Mouse (Mus musculus) intestine, embryonic 14.5 days (tissue): ENCODE measurements around the gene Cped1. TPM values are rescaled to one million over a fixed set of nuclear protein-coding genes. Genes with fewer than 3 reads are reported as not detected.

Experiments used
- ATAC-seq: fragments of 200-750 bp; cut with Nextera tagmentation; replicated peaks from 2 replicates; pipeline ENCODE4 v1.8.0; 2017; ENCODE audit warnings: low read depth, moderate number of reproducible peaks, moderate TSS enrichment, moderate library complexity; ENCODE audit not compliant: low FRiP score, low TSS enrichment
- DNase-seq: peaks from one replicate; pipeline ENCODE4 v3.0.0-alpha.2; 2018; ENCODE audit warnings: low spot score
- H3K27ac ChIP-seq: fragments of 300-500 bp; sonication (generic); 2 replicates; pipeline ENCODE4 v1.5.1; 2014; ENCODE audit warnings: low read depth, mild to moderate bottlenecking, control low read depth
- H3K27me3 ChIP-seq: fragments of 300-500 bp; sonication (generic); replicated peaks from 2 replicates; pipeline ENCODE4 v1.6.1; 2014; ENCODE audit warnings: low read length, control low read depth; ENCODE audit not compliant: control insufficient read depth, insufficient read depth
- H3K36me3 ChIP-seq: fragments of 300-500 bp; sonication (generic); 2 replicates; pipeline ENCODE4 v1.6.1; 2014; ENCODE audit warnings: low read length, control low read depth; ENCODE audit not compliant: control insufficient read depth, insufficient read depth
- H3K4me1 ChIP-seq: fragments of 300-500 bp; sonication (generic); replicated peaks from 2 replicates; pipeline ENCODE4 v1.6.1; 2014; ENCODE audit warnings: low read length, control low read depth, mixed read lengths; ENCODE audit not compliant: control insufficient read depth, insufficient read depth
- H3K4me2 ChIP-seq: fragments of 300-500 bp; sonication (generic); 2 replicates; pipeline ENCODE4 v1.6.1; 2014; ENCODE audit warnings: low read length
- H3K4me3 ChIP-seq: fragments of 300-500 bp; sonication (generic); 2 replicates; pipeline ENCODE4 v1.5.1; 2014; ENCODE audit warnings: low read depth, low read length, control low read depth, mixed read lengths
- H3K9ac ChIP-seq: fragments of 300-500 bp; sonication (generic); 2 replicates; pipeline ENCODE4 v1.6.1; 2014; ENCODE audit warnings: mild to moderate bottlenecking, low read length
- H3K9me3 ChIP-seq: fragments of 300-500 bp; sonication (generic); 2 replicates; pipeline ENCODE4 v1.6.1; 2016; ENCODE audit warnings: low read length, control low read depth; ENCODE audit not compliant: control insufficient read depth
- WGBS: fragments of 180-500 bp; shearing (Covaris S2); extraction: QIAGEN DNeasy Blood & Tissue Kit; methylation state at CpG from one replicate; pipeline ENCODE4 v1.1.7; 2014; 5-methylcytosine and 5-hydroxymethylcytosine counted together
- polyA plus RNA-seq: library from polyadenylated mRNA; unstranded; fragments of >200 nt; fragmentation: Nextera tagmentation; extraction: Ambion mirVana; gene quantifications from 2 replicates; pipeline ENCODE4 v1.2.1, GENCODE M21; 2014

The Cped1 gene
- polyA plus RNA-seq, 1 experiment from 2014 or later: 35.5 TPM

- ATAC-seq (no peak), DNase-seq (no peak)
- H3K4me3 ChIP-seq: no peak overlapping the region
- no peaks in the 10 kb centered on the region for H3K4me1 ChIP-seq
- H3K4me2 ChIP-seq: no peak overlapping the region
- no peaks in the 10 kb centered on the region for H3K9me3 ChIP-seq
- H3K36me3 ChIP-seq: no peaks in the 10 kb centered on the region
- H3K27ac ChIP-seq: no peak overlapping the region
- H3K27me3 ChIP-seq: no peaks in the 10 kb centered on the region
- H3K9ac ChIP-seq: no peak overlapping the region
These were observed 283.0 kb downstream of the Cped1 start for GRCm38 (mm10) chr6:22268677-22269076.

GRCm38 (mm10) chr6:22269840-22270521 lies 284.3 kb downstream of the Cped1 start:
- no peak overlapping the region for H3K27ac ChIP-seq
- no peak for DNase-seq

GRCm38 (mm10) chr6:22277941-22278340 lies 292.2 kb downstream of the Cped1 start:
- Histone ChIP-seq H3K9me3 (no peaks in the 10 kb centered on the region), H3K9ac (no peak overlapping the region), H3K4me3 (no peak overlapping the region), H3K36me3 (no peaks in the 10 kb centered on the region), H3K27me3 (no peaks in the 10 kb centered on the region), H3K4me2 (no peak overlapping the region), H3K4me1 (no peaks in the 10 kb centered on the region), H3K27ac (no peak overlapping the region)
- DNase-seq (no peak), ATAC-seq (no peak)
- WGBS: 84% methylated on average over 3 of the region's 3 CpGs

More at GRCm38 (mm10) chr6:22269840-22270521, 284.3 kb downstream of the Cped1 start:
- Histone ChIP-seq H3K36me3 (no peaks in the 10 kb centered on the region), H3K4me3 (no peak overlapping the region), H3K9ac (no peak overlapping the region), H3K4me2 (no peak overlapping the region), H3K27me3 (no peaks in the 10 kb centered on the region), H3K4me1 (no peaks in the 10 kb centered on the region), H3K9me3 (no peaks in the 10 kb centered on the region)
- 73% methylated on average over 8 of the region's 8 CpGs for WGBS
- ATAC-seq: no peak

- Histone ChIP-seq H3K4me3 (no peak overlapping the region), H3K27ac (no peak overlapping the region), H3K27me3 (no peaks in the 10 kb centered on the region), H3K9me3 (no peaks in the 10 kb centered on the region), H3K9ac (no peak overlapping the region), H3K4me2 (0 out of 2 replicates have a peak overlapping the region, but pooled peaks have one; percentile 1), H3K4me1 (no peaks in the 10 kb centered on the region), H3K36me3 (no peaks in the 10 kb centered on the region)
- ATAC-seq: no peak
- DNase-seq: peak; percentile 53
- 58% methylated on average over 14 of the region's 14 CpGs for WGBS
These were observed 294.6 kb downstream of the Cped1 start for GRCm38 (mm10) chr6:22280217-22280861.

- ATAC-seq: no peak
- no peak overlapping the region for H3K4me2 ChIP-seq
- WGBS: 89% methylated on average over 4 of the region's 4 CpGs
- no peak overlapping the region for H3K4me3 ChIP-seq
- H3K27me3 ChIP-seq: 0 out of 2 replicates have a peak, but pooled peaks cover 3% of the 10 kb centered on the region
- no peak overlapping the region for H3K9ac ChIP-seq
- no peak for DNase-seq
- H3K9me3 ChIP-seq: no peaks in the 10 kb centered on the region
- H3K4me1 ChIP-seq: no peaks in the 10 kb centered on the region
- H3K27ac ChIP-seq: no peak overlapping the region
- no peaks in the 10 kb centered on the region for H3K36me3 ChIP-seq
These were observed 296.7 kb downstream of the Cped1 start for GRCm38 (mm10) chr6:22282405-22282804.

- Histone ChIP-seq H3K4me3 (peak within 1 kb of the TSS; percentile 39), H3K27ac (no peak within 1 kb of the TSS), H3K4me1 (peaks cover 16% of the 10 kb centered on the region), H3K27me3 (peaks cover 29% of the 10 kb centered on the region), H3K9me3 (no peaks in the 10 kb centered on the region), H3K4me2 (peak within 1 kb of the TSS; percentile 81), H3K9ac (no peak within 1 kb of the TSS), H3K36me3 (no peaks in the 10 kb centered on the region)
- peak; percentile 70; the same call in 1 of the 2 replicates for ATAC-seq
- peak; percentile 62 for DNase-seq
- WGBS: 3% methylated on average over 20 of the region's 20 CpGs
These were observed 302.5 kb downstream of the Cped1 start, which contains the start of gene Wnt16 for GRCm38 (mm10) chr6:22288004-22288736. Wnt16 (plus strand) TSS chr6:22288227.

GRCm38 (mm10) chr6:22288737-22289460 lies 303.2 kb downstream of the Cped1 start:
- Histone ChIP-seq H3K4me2 (peak overlapping the region; percentile 81), H3K9ac (no peak overlapping the region), H3K4me3 (peak overlapping the region; percentile 39), H3K4me1 (peaks cover 16% of the 10 kb centered on the region), H3K36me3 (no peaks in the 10 kb centered on the region), H3K27me3 (peaks cover 29% of the 10 kb centered on the region), H3K9me3 (no peaks in the 10 kb centered on the region), H3K27ac (no peak overlapping the region)
- ATAC-seq (peak; percentile 59; the same call in 1 of the 2 replicates), DNase-seq (peak; percentile 73)
- 2% methylated on average over 36 of the region's 38 CpGs for WGBS

GRCm38 (mm10) chr6:22289461-22290021 lies 303.8 kb downstream of the Cped1 start:
- H3K4me1 ChIP-seq: peaks cover 16% of the 10 kb centered on the region
- H3K36me3 ChIP-seq: no peaks in the 10 kb centered on the region
- ATAC-seq (no peak), DNase-seq (peak; percentile 54)
- H3K4me2 ChIP-seq: peak overlapping the region; percentile 81
- H3K9ac ChIP-seq: no peak overlapping the region
- H3K9me3 ChIP-seq: no peaks in the 10 kb centered on the region
- peaks cover 29% of the 10 kb centered on the region for H3K27me3 ChIP-seq
- no peak overlapping the region for H3K27ac ChIP-seq
- peak overlapping the region; percentile 39 for H3K4me3 ChIP-seq
- WGBS: 1% methylated on average over 21 of the region's 21 CpGs
